Mouse (Mus musculus) limb, embryonic 10.5 days (tissue): Measurements from ENCODE around the gene Osbpl6. TPM values are rescaled to one million over a fixed set of nuclear protein-coding genes. Genes with fewer than 3 reads are reported as not detected.
"Not testable (repeated sequence)": the region's sequence is repeated elsewhere in the genome, so short reads cannot be mapped to it uniquely, and the experiment has no call there.

ENCODE experiments used
- DNase-seq: peaks from one replicate; pipeline ENCODE4 v3.0.0-alpha.2; 2017; ENCODE audit warnings: low spot score
- H3K27ac ChIP-seq: fragments of 300-500 bp; sonication (generic); 2 replicates; pipeline ENCODE4 v1.5.1; 2016; ENCODE audit warnings: mild to moderate bottlenecking
- H3K27me3 ChIP-seq: fragments of 300-500 bp; sonication (generic); 2 replicates; pipeline ENCODE4 v1.6.1; 2016; ENCODE audit warnings: low read depth, mild to moderate bottlenecking; ENCODE audit not compliant: poor library complexity, severe bottlenecking
- H3K36me3 ChIP-seq: fragments of 300-500 bp; sonication (generic); 2 replicates; pipeline ENCODE4 v1.6.1; 2016; ENCODE audit warnings: mild to moderate bottlenecking, moderate library complexity
- H3K4me1 ChIP-seq: fragments of 300-500 bp; sonication (generic); 2 replicates; pipeline ENCODE4 v1.6.1; 2016
- H3K4me3 ChIP-seq: fragments of 300-500 bp; sonication (generic); 2 replicates; pipeline ENCODE4 v1.5.1; 2016; ENCODE audit warnings: mild to moderate bottlenecking, moderate library complexity
- H3K9me3 ChIP-seq: fragments of 300-500 bp; sonication (generic); replicated peaks from 2 replicates; pipeline ENCODE4 v1.6.1; 2016; ENCODE audit warnings: mild to moderate bottlenecking
- WGBS: fragments of 180-500 bp; shearing (Covaris S2); methylation state at CpG from one replicate; pipeline ENCODE4 v1.1.7; 2016; 5-methylcytosine and 5-hydroxymethylcytosine counted together
- polyA plus RNA-seq: library from polyadenylated mRNA; unstranded; fragments of >200 nt; fragmentation: Nextera tagmentation; extraction: Ambion mirVana; gene quantifications from 2 replicates; pipeline ENCODE4 v1.2.1, GENCODE M21; 2016

Osbpl6 gene
- polyA plus RNA-seq, 1 experiment from 2014 or later, result 19.3 TPM

DNA sequence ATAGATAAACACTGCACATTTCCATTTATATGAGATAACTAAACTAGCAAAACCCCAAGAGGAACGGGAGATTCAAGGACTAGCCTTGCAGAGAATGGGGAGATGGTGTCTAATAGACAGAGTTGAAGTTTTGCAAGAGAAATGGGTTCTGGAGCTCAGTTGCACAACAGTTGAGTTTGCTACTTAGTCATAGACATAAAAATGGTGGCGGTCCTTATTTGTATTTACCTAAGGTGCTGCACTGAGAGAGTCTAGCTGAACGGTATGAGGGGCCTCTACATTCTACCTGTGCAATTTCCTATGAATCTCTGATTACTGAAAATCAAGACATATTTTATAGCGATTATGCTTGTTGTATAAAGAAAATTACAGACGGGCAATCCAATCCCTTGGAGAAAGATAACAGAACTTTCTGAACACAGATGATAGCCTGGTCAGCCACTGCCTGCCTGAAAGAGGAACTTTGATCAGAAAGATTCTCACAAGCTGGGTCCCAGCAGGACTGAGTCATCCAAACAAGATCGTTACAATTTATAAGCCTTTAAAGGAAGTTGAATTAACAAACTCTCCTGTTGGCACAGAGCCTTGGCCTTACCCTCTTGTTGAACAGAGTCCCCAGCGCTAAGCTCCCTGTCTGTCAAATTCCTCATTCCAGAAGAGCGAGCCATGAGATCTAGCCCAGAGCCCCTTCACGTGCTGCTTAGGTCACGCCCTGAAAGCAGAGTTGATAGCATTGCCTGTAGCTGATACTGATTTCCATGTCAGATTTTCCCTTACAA lies 204.2 kb downstream of the Osbpl6 start:
- H3K4me3 ChIP-seq, result no peak overlapping the region
- no peaks in the 10 kb centered on the region for H3K27me3 ChIP-seq
- no peak overlapping the region for H3K27ac ChIP-seq
- H3K9me3 ChIP-seq, result no peaks in the 10 kb centered on the region
- 89% methylated on average over 10 of the region's 10 CpGs for WGBS
- H3K36me3 ChIP-seq, result no peaks in the 10 kb centered on the region
- no peaks in the 10 kb centered on the region; the same call in 1 of the 2 replicates for H3K4me1 ChIP-seq
- no peak for DNase-seq

DNA sequence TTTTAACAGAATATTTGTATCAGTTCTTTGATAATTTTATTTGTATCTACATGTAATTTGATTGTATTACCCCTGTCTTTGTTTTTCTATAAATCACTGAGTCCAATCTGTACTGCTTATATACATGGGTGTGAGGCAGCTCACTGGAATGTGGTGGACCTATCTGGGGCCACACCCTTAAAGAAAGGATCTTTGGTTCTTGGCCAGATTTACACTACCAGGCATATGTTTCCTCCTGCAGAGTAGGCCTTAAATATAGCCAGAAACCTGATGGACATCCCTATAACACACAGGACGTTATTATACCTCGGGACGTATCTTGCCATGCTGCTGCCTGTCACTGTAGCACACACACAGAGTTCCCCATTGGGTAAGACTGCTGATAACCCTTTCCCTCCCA lies 205.7 kb downstream of the Osbpl6 start:
- no peaks in the 10 kb centered on the region for H3K9me3 ChIP-seq
- no peaks in the 10 kb centered on the region for H3K36me3 ChIP-seq
- no peaks in the 10 kb centered on the region for H3K27me3 ChIP-seq
- 92% methylated on average over 3 of the region's 3 CpGs for WGBS
- no peaks in the 10 kb centered on the region; the same call in 1 of the 2 replicates for H3K4me1 ChIP-seq
- no peak for DNase-seq
- H3K4me3 ChIP-seq, result no peak overlapping the region
- H3K27ac ChIP-seq, result no peak overlapping the region

DNA sequence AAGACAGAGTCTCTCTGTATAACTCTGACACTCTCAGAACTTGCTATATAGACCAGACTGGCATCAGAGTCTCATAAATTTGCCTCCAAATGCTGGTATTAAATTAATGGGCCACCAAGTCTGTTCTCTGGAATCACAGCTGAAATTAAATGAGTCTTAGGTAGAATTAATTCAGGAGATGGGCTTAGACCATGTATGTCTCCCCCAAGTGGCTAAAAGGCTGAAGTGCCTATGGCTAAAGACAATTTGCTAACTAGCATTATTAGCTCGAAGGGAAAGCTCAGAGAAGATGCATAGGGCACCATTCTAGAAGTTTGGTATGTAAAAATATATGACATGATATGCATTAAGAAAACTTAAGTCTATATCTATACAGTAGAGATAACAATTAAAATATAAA lies 211.8 kb downstream of the Osbpl6 start:
- H3K9me3 ChIP-seq, result no peaks in the 10 kb centered on the region
- no peak overlapping the region for H3K27ac ChIP-seq
- H3K4me3 ChIP-seq, result no peak overlapping the region
- WGBS, result 61% methylated on average over 1 of the region's 1 CpGs
- H3K36me3 ChIP-seq, result peaks cover 7% of the 10 kb centered on the region
- no peak for DNase-seq
- H3K4me1 ChIP-seq, result peaks cover 4% of the 10 kb centered on the region; the same call in 1 of the 2 replicates
- H3K27me3 ChIP-seq, result no peaks in the 10 kb centered on the region

DNA sequence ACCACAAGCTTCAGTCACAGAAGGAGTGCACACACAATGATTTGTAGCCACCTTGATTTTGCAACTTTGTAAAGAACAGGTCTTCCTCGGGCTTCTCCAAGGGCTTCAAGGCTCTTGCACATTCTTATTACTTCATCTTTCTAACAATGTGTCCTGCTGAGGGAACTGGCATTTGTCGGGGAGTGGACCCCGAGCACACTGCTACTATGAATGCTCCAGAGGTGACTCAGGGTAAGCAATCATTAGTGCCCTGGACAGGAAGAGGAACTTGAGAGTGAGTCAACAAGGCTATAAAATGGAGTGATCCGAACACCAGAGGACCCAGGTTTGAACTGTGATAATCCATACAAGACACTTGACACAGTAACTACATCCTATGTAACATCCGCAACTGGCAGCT lies 213.9 kb downstream of the Osbpl6 start:
- H3K27ac ChIP-seq, result no peak overlapping the region
- no peaks in the 10 kb centered on the region for H3K9me3 ChIP-seq
- H3K4me3 ChIP-seq, result no peak overlapping the region
- no peaks in the 10 kb centered on the region for H3K27me3 ChIP-seq
- no peak for DNase-seq
- 89% methylated on average over 5 of the region's 5 CpGs for WGBS
- peaks cover 4% of the 10 kb centered on the region; the same call in 1 of the 2 replicates for H3K4me1 ChIP-seq
- H3K36me3 ChIP-seq, result peaks cover 29% of the 10 kb centered on the region

DNA sequence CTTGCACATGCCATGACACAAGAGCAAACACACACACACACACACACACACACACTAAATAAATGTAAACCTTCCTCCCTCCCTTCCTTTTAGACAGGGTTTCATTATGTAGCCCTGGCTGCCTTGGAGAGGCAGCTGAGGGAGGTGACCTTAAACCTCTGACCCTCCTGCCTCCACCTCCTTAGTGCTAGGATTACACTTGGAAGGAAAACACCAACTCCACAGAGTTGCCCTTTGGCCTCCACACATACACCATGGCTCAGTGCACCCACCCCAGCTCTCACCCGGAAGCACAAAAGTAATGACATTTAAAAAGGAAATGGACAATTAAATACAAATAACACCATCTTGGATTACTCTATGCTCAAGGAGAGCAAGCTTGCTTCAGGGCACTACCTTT lies 215.4 kb downstream of the Osbpl6 start:
- peaks cover 44% of the 10 kb centered on the region for H3K36me3 ChIP-seq
- no peaks in the 10 kb centered on the region for H3K27me3 ChIP-seq
- H3K4me3 ChIP-seq, result no peak overlapping the region
- DNase-seq, result no peak
- H3K4me1 ChIP-seq, result peaks cover 4% of the 10 kb centered on the region; the same call in 1 of the 2 replicates
- WGBS, result 64% methylated on average over 1 of the region's 1 CpGs
- no peaks in the 10 kb centered on the region for H3K9me3 ChIP-seq
- H3K27ac ChIP-seq, result no peak overlapping the region

DNA sequence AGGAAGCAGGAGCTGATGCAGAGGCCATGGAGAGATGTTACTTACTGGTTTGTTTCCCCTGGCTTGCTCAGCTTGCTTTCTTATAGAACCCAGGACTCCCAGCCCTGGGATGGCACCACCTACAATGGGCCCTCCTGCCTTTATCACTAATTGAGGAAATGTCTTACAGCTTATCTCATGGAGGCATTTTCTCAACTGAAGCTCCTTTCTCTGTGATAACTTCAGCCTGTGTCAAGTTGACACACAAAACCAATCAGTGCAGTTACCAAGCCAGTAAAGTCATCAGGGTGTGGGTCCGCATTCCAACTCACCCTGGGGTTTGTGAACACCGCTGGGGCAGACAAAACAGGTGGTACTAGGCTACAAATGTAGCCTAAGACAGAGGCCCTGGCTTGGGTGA lies 216.0 kb downstream of the Osbpl6 start:
- not testable (repeated sequence) for H3K4me3 ChIP-seq, H3K4me1 ChIP-seq, H3K9me3 ChIP-seq, H3K27ac ChIP-seq, H3K27me3 ChIP-seq, DNase-seq
- 95% methylated on average over 2 of the region's 2 CpGs for WGBS
- peaks cover 50% of the 10 kb centered on the region for H3K36me3 ChIP-seq

DNA sequence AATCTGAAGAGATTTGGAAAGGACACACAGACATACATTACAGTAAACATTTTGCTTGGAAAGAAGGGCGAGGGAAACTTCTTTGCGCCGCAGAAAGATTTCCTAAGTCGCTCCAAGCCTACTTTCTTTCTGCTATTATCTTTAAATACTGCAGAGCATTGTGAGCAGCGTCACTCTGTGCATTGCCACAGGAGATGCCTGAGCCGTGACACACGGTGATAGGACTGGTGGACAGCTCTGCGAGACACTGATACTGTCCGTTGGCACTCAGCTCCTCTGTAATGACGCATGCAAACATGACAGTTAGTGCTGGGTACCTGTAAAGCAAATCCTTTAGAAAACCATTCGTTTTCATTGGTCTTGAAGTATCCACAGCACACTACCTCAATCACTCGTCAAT lies 224.0 kb downstream of the Osbpl6 start:
- WGBS, result 95% methylated on average over 12 of the region's 12 CpGs
- H3K36me3 ChIP-seq, result peaks cover 97% of the 10 kb centered on the region
- no peaks in the 10 kb centered on the region for H3K9me3 ChIP-seq
- H3K27ac ChIP-seq, result no peak overlapping the region
- H3K27me3 ChIP-seq, result no peaks in the 10 kb centered on the region
- no peaks in the 10 kb centered on the region for H3K4me1 ChIP-seq
- DNase-seq, result no peak
- H3K4me3 ChIP-seq, result no peak overlapping the region

DNA sequence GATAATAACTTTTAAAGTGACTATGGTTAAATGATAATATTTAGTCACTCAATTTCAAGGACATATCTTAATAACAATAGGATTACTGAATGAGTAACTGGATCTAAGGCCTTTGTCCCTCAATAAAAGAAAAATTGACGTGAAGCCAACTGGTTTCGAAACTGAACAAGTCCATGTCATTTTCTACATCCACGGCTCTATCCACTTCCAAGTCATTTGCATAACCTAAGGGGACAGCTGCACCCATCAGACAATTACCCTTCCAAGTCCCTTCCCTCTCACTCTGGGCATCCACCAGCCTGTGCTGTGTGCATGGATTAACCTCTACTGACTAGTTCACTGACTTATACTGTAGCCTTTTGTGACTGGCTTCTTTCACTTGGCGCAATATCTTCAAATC lies 225.3 kb downstream of the Osbpl6 start:
- Histone ChIP-seq H3K27me3 (no peaks in the 10 kb centered on the region), H3K4me3 (no peak overlapping the region), H3K27ac (no peak overlapping the region), H3K36me3 (peaks cover 97% of the 10 kb centered on the region), H3K4me1 (no peaks in the 10 kb centered on the region), H3K9me3 (no peaks in the 10 kb centered on the region)
- 98% methylated on average over 4 of the region's 4 CpGs for WGBS
- DNase-seq, result no peak

DNA sequence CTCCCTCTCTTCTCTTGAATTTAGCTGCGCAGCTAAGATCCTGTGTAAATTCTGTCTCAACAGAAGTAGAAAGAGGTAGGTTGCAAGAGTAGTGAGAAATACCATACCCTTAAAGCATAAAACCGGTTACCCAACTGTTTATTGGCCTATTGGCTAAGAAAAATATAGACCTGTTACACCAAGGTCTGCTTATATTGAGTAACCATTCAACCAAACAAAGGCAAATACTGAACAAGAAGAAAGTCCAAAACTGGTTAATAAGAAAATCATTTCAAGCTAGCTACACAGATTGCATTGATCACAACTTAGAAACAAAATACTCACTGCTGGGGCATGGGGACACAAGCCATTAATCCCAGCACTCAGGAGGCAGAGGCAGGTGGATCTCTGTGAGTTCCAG lies 233.3 kb downstream of the Osbpl6 start:
- no peak for DNase-seq
- H3K36me3 ChIP-seq, result peaks cover 96% of the 10 kb centered on the region

DNA sequence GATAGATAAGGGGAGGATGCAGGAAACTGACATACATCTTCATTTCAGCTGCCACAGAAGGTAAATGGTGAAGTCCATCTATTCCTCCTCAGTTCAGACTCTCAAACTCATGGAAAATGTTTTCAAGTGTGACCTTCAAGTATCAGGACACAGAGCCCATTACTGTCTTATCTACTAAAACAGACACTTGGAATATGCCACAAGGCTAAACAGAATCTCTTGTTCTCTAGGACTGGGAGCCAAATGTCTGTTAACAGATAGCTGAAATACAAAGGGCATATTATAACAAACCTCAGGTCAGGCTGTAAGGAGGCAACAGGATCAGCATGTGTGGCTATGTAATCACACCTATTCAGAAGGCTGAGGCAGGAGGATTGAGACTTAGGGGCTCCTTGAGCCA lies 237.5 kb downstream of the Osbpl6 start:
- Histone ChIP-seq H3K9me3 (no peaks in the 10 kb centered on the region), H3K4me3 (no peak overlapping the region), H3K27me3 (no peaks in the 10 kb centered on the region), H3K27ac (no peak overlapping the region), H3K36me3 (peaks cover 65% of the 10 kb centered on the region), H3K4me1 (peaks cover 16% of the 10 kb centered on the region)
- no peak for DNase-seq

More for the DNA sequence above, 233.3 kb downstream of the Osbpl6 start:
- H3K27me3 ChIP-seq, result no peaks in the 10 kb centered on the region
- H3K27ac ChIP-seq, result no peak overlapping the region
- 97% methylated on average over 2 of the region's 2 CpGs for WGBS
- no peak overlapping the region for H3K4me3 ChIP-seq
- no peaks in the 10 kb centered on the region for H3K9me3 ChIP-seq
- H3K4me1 ChIP-seq, result no peaks in the 10 kb centered on the region

DNA sequence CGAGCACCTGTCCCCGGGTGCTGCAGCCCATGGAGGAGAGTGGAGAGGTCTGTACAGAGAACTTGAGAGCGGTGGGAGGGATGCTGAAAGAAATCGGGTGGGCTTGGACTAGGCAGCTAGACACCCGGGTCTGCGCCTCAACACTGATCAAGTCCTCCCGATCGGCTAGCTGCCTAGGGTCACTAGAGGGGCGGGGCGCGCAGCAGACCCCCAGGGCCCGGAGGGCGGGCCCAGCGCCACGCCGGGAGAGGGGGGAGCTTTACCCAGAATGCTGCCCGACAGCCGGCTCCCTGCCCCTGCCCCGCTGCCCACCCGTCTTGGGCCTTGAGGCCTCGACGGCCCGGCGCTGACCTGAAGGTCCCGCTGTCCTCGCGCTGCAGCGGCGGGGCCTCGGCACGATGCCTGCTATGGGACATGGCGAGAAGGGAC lies 241.1 kb downstream of the Osbpl6 start:
- peak; percentile 76 for DNase-seq
- under 1% methylated on average over 30 of the region's 32 CpGs for WGBS
- peak overlapping the region; percentile 74 for H3K4me3 ChIP-seq

DNA sequence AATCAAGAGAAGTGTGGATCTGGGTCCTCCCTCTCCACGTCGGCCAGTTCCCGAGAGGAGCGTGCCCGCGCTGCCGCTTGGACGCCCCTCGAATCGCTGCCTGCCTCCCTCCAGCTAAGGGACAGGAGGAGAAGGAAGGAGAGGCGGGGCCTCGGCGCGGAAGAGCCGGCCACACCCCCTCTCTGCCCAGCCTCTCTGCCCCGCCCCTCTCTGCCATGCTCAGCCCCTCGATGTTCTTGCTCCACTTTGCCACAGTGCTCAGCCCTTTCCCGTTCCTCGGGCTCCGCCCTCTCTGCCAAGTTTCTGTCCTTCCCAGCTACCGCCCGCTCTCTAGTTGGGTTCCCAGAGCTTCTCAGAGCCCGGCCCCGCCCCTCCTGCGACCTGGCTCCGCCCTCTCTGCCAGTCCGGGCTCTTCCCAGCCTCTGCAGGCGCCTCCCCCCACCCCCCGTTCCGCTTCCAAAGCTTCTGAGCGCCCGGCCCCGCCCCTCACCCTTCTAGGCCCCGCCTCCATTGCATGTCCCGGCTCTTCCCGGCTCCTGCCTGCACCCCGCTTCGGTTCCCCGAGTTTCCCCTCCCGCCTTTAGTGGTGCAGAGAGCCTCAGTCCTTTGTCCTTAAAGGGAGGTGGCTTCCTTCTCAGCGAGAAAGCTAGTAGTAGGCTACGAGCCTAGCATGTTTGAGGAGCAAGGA lies 241.7 kb downstream of the Osbpl6 start, which contains the start of the genes Prkra and Pjvk:
Gene Prkra, minus strand, starts transcription at position 133 of the 688 bp plus-strand sequence.
Gene Pjvk, plus strand, starts transcription at position 594 of the 688 bp plus-strand sequence.
- Histone ChIP-seq H3K27me3 (no peaks in the 10 kb centered on the region), H3K4me3 (peak within 1 kb of the TSS; percentile 74), H3K27ac (peak within 1 kb of the TSS; percentile 91), H3K9me3 (no peaks in the 10 kb centered on the region), H3K36me3 (peaks cover 23% of the 10 kb centered on the region), H3K4me1 (peaks cover 18% of the 10 kb centered on the region)
- WGBS, result under 1% methylated on average over 42 of the region's 42 CpGs
- DNase-seq, result peak; percentile 99

More for the DNA sequence above, 241.1 kb downstream of the Osbpl6 start:
- Histone ChIP-seq H3K27me3 (no peaks in the 10 kb centered on the region), H3K4me1 (peaks cover 18% of the 10 kb centered on the region), H3K9me3 (no peaks in the 10 kb centered on the region), H3K27ac (peak overlapping the region; percentile 91), H3K36me3 (peaks cover 29% of the 10 kb centered on the region)

DNA sequence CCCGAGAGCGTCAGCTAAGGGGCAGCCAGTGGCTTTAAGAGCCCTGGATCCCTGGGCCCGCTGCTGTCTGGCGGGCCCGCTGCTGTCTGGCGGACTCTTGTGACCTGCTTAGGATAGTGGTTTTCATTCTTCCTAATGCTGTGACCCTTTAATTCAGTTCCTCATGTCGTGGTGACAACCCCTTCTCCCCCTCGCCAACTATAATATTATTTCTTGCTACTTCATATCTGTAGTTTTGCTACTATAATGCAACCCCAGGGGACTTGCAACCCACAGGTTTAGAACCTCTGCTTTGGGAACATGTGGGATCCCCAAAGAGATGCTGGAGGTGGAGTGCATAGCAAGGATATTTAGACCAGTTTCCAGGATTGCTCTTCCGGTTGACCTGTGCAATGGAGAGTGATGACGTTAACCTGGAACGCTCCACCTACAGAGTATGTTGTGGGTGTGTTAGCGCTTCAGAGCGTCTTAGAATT lies 242.4 kb downstream of the Osbpl6 start:
- no peaks in the 10 kb centered on the region for H3K9me3 ChIP-seq
- H3K36me3 ChIP-seq, result peaks cover 16% of the 10 kb centered on the region
- peak overlapping the region; percentile 74 for H3K4me3 ChIP-seq
- peak; percentile 71 for DNase-seq
- no peaks in the 10 kb centered on the region for H3K27me3 ChIP-seq
- peaks cover 18% of the 10 kb centered on the region for H3K4me1 ChIP-seq
- WGBS, result 35% methylated on average over 13 of the region's 13 CpGs
- peak overlapping the region; percentile 91 for H3K27ac ChIP-seq
